Mouse (Mus musculus): ENCODE measurements around the gene Fcgr3.
"Not testable (repeated sequence)": the region's sequence is repeated elsewhere in the genome, so short reads cannot be mapped to it uniquely, and the experiment has no call there.

The Fcgr3 gene

DNA sequence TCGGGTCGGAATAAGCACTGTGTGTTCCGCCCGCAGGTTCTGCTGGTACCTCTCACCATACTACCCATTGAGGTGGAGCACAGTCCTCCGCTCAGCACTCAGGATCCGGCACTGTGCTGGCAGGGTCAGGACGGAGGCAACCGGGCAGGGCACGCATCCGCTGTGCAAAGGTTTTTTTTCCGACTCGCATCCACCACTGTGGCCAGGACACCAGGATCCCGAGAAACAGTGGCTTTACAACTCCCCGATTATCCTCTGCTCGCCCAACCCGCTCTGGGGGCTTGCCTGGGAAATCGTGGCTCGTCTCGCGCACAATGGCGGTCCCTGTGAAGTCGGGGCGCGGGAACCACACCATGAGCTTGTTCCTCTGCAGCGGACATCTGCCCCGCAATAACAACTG lies 21.0 kb upstream of the Fcgr3 start:
- in situ Hi-C loops (cut with MboI, MseI) = no loop called here

DNA sequence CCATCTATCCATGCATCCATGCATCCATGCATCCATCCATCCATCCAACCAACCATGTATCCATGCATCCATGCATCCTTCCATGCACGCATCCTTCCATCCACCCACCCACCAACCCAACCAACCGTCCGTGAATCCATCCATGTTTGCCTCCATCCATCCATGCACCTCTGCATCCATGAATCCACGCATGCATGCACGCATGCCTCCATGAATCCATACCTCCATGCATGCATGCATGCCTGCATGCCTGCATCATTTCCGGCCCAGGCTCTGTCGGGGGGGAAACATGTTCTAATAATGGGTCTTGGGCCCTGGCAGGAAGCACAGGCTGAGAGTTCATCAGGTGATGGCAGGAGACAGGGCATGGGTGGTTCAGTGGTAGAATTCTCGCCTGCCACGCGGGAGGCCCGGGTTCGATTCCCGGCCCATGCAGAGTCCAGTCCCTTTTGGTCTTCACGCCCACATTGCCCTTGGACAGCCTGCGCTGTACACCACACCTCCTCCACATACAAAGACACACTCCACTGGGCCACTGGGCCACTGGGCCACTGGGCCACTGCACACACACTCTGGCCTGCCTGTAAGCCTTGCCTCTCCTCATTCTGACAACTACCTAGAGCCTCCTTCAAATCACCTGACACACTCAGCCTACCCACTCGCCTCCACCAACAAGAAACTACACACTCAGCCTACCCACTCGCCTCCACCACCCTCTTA lies 16.9 kb upstream of the Fcgr3 start:
- in situ Hi-C loops (cut with MboI, MseI) = loop anchor here (5.0 kb wide), 1 partner anchor 39 kb away; no protein-coding TSS in a partner anchor

DNA sequence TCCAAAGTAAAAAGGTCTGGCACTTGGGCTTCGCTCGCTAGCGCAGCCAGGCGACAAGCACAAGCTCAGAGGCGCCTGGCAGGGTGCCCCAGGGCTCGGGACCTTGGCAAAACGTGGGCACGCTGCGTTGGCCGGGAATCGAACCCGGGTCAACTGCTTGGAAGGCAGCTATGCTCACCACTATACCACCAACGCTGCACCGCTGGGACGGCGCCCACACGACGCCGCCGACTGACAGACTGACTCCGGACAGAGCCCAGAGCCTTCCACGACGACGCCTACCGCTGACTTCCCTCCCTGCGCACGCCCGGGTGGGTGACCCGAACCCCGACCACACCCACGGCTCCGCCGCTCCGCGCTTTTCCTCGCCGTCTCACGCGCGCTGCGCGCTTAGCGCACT lies 15.1 kb upstream of the Fcgr3 start:
- in situ Hi-C loops (cut with MboI, MseI) = loop anchor here (5.0 kb wide), 1 partner anchor 38 kb away; no protein-coding TSS in a partner anchor

DNA sequence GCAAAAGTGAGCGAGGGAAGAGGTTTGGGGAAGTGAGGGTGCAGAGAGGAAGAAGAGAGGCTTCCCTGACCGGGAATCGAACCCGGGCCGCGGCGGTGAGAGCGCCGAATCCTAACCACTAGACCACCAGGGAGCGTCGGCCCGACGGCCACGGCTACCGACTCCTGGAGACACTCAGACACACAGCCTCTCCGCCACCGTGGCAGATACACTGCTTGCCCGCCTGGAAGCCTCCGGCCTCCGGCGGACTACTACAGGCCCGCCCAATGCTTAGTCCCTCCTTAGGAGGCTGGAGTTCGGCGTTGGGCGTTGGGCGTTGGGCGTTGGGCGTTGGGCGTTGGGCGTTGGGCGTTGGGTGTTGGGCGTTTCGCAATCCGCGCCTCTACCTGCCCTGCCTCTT lies 14.6 kb upstream of the Fcgr3 start:
- in situ Hi-C loops (cut with MboI, MseI) = not testable (repeated sequence)

DNA sequence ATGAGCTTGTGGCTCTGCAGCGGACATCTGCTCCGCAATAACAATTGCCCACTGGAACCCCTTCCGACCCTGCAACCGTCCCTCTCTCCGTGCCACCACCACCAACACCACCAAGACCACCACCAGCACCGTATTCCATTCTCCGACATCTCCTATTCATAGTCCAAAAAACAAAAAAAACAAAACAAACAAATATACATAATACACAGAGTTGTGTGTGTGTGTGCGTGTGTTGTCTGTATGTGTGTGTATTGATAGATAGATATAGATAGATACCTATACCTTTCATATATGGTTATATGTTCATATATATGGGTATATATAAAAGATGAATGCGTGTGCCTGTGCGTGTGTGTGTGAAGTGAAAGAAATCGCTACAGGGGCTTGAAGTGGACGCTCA lies 13.7 kb upstream of the Fcgr3 start:
- in situ Hi-C loops (cut with MboI, MseI) = not testable (repeated sequence)

DNA sequence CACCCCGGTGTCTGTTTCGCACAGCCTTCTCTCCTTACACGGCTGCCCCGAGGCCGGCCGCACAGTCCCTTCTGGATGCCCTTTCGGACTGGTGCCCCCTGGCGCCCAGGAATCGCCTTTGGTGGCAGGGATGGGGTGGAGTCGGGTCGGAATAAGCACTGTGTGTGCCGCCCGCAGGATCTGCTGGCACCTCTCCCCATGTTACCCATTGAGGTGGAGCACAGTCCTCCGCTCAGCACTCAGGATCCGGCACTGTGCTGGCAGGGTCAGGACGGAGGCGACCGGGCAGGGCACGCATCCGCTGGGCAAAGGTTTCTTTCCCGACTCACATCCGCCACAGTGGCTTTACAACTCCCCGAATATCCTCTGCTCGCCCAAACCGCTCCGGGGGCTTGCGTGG lies 13.2 kb upstream of the Fcgr3 start:
- in situ Hi-C loops (cut with MboI, MseI) = not testable (repeated sequence)

- in situ Hi-C loops (cut with MboI, MseI) = not testable (repeated sequence)
Observed at GRCm38 (mm10) chr1:171077192-171077591, 12.5 kb upstream of the Fcgr3 start.

GRCm38 (mm10) chr1:171076176-171076575 lies 11.4 kb upstream of the Fcgr3 start:
- in situ Hi-C loops (cut with MboI, MseI) = not testable (repeated sequence)

GRCm38 (mm10) chr1:171074283-171074682 lies 9.5 kb upstream of the Fcgr3 start:
- in situ Hi-C loops (cut with MboI, MseI) = not testable (repeated sequence)

DNA sequence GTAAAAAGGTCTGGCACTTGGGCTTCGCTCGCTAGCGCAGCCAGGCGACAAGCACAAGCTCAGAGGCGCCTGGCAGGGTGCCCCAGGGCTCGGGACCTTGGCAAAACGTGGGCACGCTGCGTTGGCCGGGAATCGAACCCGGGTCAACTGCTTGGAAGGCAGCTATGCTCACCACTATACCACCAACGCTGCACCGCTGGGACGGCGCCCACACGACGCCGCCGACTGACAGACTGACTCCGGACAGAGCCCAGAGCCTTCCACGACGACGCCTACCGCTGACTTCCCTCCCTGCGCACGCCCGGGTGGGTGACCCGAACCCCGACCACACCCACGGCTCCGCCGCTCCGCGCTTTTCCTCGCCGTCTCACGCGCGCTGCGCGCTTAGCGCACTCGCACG lies 7.5 kb upstream of the Fcgr3 start:
- in situ Hi-C loops (cut with MboI, MseI) = not testable (repeated sequence)

DNA sequence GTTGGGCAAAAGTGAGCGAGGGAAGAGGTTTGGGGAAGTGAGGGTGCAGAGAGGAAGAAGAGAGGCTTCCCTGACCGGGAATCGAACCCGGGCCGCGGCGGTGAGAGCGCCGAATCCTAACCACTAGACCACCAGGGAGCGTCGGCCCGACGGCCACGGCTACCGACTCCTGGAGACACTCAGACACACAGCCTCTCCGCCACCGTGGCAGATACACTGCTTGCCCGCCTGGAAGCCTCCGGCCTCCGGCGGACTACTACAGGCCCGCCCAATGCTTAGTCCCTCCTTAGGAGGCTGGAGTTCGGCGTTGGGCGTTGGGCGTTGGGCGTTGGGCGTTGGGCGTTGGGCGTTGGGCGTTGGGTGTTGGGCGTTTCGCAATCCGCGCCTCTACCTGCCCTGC lies 7.0 kb upstream of the Fcgr3 start:
- in situ Hi-C loops (cut with MboI, MseI) = not testable (repeated sequence)

DNA sequence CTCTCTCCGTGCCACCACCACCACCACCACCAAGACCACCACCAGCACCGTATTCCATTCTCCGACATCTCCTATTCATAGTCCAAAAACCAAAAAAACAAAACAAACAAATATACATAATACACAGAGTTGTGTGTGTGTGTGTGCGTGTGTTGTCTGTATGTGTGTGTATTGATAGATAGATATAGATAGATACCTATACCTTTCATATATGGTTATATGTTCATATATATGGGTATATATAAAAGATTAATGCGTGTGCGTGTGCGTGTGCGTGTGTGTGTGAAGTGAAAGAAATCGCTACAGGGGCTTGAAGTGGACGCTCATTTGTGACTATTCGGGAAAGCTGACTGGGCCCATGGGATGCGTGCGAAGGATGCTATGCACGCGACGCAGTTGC lies 6.1 kb upstream of the Fcgr3 start:
- in situ Hi-C loops (cut with MboI, MseI) = not testable (repeated sequence)

- in situ Hi-C loops (cut with MboI, MseI) = not testable (repeated sequence)
Observed at GRCm38 (mm10) chr1:171069508-171069907, 4.8 kb upstream of the Fcgr3 start.

DNA sequence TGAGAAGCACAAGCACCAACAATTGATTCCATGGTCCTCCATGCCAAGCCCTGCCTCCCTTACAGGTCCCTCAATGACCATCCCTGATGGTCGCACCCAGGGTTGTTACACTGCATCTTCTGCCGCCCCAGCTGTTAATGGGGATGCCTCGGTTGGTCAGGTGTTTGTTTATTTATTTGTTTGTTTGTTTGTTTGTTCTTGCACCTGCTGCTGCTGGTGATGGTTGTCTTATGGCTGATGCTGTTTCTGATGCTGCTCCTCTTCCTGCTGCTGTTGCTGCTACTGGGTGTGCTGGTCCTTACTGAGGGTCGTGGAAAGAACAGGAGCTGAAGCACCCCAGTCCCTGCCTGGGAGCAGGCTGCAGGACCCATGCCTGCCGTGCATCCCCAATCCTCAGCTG lies 3.2 kb upstream of the Fcgr3 start:
- in situ Hi-C loops (cut with MboI, MseI) = not testable (repeated sequence)

DNA sequence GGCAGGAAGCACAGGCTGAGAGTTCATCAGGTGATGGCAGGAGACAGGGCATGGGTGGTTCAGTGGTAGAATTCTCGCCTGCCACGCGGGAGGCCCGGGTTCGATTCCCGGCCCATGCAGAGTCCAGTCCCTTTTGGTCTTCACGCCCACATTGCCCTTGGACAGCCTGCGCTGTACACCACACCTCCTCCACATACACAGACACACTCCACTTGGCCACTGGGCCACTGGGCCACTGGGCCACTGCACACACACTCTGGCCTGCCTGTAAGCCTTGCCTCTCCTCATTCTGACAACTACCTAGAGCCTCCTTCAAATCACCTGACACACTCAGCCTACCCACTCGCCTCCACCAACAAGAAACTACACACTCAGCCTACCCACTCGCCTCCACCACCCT lies 1.8 kb upstream of the Fcgr3 start:
- in situ Hi-C loops (cut with MboI, MseI) = not testable (repeated sequence)

- in situ Hi-C loops (cut with MboI, MseI) = not testable (repeated sequence)
Observed at GRCm38 (mm10) chr1:171065768-171066167, 1.0 kb upstream of the Fcgr3 start.

GRCm38 (mm10) chr1:171065243-171065587 lies 480 bp upstream of the Fcgr3 start:
- in situ Hi-C loops (cut with MboI, MseI) = not testable (repeated sequence)

- in situ Hi-C loops (cut with MboI, MseI) = not testable (repeated sequence)
Observed at GRCm38 (mm10) chr1:171063569-171064490, 905 bp downstream of the Fcgr3 start.

DNA sequence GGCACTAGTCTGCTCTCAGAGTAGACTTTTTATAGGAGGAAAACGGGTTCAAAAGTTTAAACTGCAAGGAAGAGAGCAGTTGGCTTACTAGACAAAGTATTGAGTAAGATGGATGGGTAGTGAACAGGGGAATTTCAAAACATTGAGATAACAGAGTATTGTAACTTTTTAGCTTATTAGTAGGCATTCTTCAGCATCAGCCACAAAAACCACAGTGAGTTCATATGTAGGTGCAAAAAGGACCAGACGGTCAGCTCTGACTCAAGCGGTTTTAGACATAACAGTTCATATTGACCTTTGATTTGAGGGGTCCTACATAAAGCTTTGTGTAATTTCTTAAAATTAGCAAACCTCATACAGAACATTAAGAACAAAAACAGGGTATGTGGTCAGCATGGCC lies 3.2 kb downstream of the Fcgr3 start:
- in situ Hi-C loops (cut with MboI, MseI) = no loop called here

- in situ Hi-C loops (cut with MboI, MseI) = no loop called here
Observed at GRCm38 (mm10) chr1:171060392-171060791, 4.3 kb downstream of the Fcgr3 start.

DNA sequence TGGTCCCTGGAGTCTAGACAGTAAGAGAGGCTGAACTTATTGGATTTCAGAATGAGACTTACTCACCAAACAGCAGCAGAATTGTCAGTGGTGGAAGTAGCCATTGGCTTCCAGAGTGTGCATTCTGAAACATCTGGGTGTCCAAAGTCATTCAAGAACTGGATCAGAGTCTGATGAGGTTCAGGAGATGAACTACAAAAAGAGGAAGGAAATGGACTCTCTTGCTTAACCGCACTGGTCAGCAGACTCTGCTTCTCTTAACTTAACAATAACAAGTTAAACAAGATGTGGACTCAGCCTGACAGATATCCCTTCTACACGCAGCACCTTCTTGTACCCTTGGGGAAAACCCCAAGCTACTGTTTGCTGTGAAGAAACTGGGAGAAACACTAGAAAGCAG lies 5.5 kb downstream of the Fcgr3 start:
- in situ Hi-C loops (cut with MboI, MseI) = no loop called here

- in situ Hi-C loops (cut with MboI, MseI) = no loop called here
Observed at GRCm38 (mm10) chr1:171057253-171057652, 7.5 kb downstream of the Fcgr3 start.

DNA sequence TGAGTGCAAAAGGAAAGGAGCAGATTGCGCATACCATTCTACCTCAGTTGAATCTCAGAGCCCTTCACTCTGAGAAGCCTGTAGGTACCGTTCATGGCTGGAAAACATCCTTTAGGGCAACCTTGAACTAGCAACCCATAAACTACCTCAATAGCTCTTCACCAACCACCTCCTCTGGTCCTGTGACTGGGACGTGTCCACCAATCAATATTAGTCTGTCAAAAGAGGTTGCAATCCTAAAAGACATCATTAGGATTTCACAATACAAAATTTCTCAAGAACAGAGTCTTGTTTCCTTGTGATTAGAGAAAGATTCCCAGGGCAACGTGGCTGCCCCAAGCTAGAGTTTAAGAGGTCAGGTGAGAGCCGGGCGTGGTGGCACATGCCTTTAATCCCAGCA lies 11.4 kb downstream of the Fcgr3 start:
- in situ Hi-C loops (cut with MboI, MseI) = no loop called here

Measured in T-helper 1 cell (primary cell).